Mouse (Mus musculus): ENCODE results near the gene Pfkl. TPM values are rescaled to one million over a fixed set of nuclear protein-coding genes. Genes with fewer than 3 reads are reported as not detected.
"Not testable (repeated sequence)": the region's sequence is repeated elsewhere in the genome, so short reads cannot be mapped to it uniquely, and the experiment has no call there.

Pfkl gene
- total RNA-seq (2021) = 100 to 1,000 TPM; 137 to 283 TPM
- long read RNA-seq, experiment 1, transcript Pfkl-201 (22 exons, 3,730 nt) = major isoform, 873 of 934 reads
- long read RNA-seq, experiment 1, partial matches to known transcripts = 32 of 934 reads
- long read RNA-seq, experiment 1, other reads (novel, unspliced or antisense) = 27 of 934 reads
- long read RNA-seq, experiment 2, transcript Pfkl-201 (22 exons, 3,730 nt) = major isoform, 1,198 of 1,314 reads
- long read RNA-seq, experiment 2, partial matches to known transcripts = 62 of 1,314 reads
- long read RNA-seq, experiment 2, other reads (novel, unspliced or antisense) = 51 of 1,314 reads

DNA sequence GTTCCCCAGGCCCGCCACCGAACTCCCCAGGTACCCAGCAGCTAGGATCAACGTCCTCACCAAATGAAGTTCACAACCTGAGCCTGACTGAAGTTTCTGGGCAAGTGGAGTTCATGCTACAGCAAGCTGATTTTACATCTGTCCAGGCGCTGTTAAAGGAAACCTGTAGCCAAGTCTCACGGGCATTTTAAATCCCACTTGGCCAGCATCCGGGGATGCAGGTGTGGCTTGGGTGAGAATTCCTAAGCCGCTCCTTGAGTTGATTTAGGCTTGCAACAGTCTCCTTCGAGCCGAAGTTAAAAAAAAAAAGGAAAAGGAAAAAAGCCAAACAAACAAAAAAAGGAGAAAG lies at the start of gene Pfkl:
Gene Pfkl (minus strand): TSS at position 139 of the 349 bp plus-strand sequence.
- no peak for DNase-seq (ENCODE audit: low spot score in 2 of 2)

DNA sequence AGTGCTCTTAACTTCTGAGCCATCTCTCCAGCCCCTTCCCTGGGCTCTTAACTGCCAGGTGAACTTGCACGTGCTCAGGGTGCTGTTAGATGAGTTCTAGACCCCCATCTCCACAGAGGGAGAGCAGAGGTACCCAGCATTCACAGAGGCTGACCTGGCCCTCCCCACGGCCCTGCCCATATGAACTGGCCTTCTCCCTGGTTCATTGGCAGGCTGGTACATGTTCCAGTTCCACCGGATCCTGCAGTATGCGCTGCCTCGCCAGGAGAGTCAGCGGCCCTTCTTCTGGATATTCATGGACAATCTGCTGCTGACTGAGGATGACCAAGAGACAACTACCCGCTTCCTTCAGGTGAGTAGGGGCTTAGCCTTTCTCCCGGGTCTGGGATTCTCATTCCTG lies 47.2 kb upstream of the Pfkl start:
- DNase-seq (ENCODE audit: low spot score in 2 of 2) = no peak

GRCm38 (mm10) chr10:78054633-78055565 lies 45.0 kb upstream of the Pfkl start:
- DNase-seq (ENCODE audit: low spot score in 2 of 2) = peak in 1 of 2 experiments; percentile 34

DNA sequence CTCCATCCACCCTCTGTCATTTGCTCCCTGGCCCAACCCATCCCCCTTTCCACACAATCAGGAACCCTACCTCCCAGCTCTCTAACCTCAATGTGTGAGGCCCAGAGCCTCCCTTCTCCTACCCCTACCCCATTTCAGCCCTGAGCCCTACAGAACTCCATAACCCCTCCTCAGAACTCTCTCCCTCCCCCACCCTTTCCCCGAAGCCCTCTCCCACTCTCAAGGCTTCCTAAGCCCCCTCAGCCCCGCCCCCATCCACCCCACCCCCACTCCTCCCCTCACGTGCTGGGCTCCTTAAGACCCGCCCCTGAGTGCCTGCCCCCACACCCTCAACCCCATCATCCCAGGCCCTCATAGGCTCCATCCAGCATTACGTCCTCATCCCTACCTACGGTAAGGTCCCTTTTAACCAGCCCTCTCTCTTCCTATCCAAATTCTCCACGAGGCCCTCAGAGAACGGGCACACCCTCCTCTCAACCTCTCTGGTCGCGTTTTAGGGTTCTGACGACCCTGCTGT lies 39.7 kb upstream of the Pfkl start:
- no peak for DNase-seq (ENCODE audit: low spot score in 2 of 2)

DNA sequence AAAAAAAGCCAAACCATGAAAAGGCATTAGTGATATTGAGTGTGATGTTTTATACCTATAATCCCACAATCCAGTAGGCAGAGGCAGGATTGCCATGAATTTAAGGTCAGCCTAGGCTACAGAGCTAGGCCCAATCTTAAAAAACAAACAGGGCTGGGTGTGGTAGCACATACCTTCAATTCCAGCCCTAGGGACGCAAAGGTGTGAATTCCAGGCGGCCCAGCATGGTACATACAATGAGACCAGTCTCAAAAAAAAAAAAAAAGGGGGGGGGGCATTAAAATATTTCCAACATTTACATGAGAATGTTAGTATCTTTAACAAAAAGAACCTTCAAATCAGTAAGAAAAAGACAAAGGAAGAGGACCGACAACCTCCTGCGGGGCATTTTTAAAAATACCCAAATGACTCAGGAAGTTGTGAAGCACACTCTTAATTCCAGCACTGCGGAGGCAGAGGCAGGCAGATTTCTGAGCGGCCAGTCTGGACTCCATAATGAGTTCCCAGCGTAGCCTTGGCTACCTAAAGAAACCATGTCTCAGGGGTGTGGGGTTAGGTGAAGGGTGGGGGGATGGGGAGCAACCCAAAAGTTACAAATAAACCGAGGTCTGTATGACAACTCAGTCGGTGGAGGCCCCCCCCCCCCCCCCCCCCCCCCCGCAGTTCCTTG lies 38.3 kb upstream of the Pfkl start:
- no peak for DNase-seq (ENCODE audit: low spot score in 2 of 2)

- no peak for DNase-seq (ENCODE audit: low spot score in 2 of 2)
These were observed 36.5 kb upstream of the Pfkl start for GRCm38 (mm10) chr10:78046388-78046787.

- no peak for DNase-seq (ENCODE audit: low spot score in 2 of 2)
These were observed 34.6 kb upstream of the Pfkl start for GRCm38 (mm10) chr10:78044531-78044930.

- DNase-seq (ENCODE audit: low spot score in 2 of 2) = peak; percentile 70 to 71
These were observed 33.5 kb upstream of the Pfkl start, which contains the start of gene Aire for GRCm38 (mm10) chr10:78043406-78043836. TSS of gene Aire (minus strand) at chr10:78043610.

GRCm38 (mm10) chr10:78042697-78043405 lies 33.0 kb upstream of the Pfkl start:
- no peak for DNase-seq (ENCODE audit: low spot score in 2 of 2)

DNA sequence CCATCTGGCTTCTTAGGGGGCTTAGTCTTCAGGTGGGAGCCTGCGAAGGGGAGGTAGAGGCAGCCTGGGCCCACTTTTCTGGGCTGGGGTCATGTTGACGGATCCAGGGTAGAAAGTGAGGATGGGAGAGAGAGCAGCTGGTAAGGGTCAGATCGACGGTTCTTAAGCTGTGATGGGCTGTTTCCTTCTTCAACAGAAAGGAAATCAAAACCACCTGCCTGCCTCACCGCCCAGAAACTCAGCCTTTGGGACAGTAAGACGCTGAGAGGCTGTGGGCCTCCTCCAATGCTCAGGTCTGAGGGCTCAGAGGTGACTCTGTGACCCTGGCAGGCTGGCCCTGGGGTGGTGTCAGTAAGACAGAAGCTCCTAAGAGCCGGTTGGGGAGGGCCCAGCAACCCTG lies 32.2 kb upstream of the Pfkl start:
- DNase-seq (ENCODE audit: low spot score in 2 of 2) = no peak

DNA sequence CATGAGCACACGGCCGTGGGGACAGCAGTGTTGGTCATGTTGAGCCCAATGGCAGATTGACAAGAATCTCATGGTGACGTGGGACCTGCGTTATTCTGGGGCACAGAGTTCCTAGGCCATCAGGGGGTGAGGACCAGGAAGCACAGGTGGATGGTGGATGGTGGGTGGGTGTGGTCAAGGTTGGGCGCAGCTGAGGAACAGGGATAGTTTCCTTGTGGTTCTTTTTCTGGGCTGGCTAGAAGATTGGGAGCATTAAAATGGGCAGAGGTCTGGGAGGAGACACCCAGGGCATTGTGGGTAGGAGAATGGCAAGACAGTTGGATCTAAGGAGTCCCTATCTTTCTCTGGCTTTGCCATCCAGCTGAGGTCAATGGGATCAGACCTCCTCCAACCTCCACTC lies 31.8 kb upstream of the Pfkl start, which contains the start of gene Dnmt3l:
Gene Dnmt3l (plus strand): TSS at position 301 of the 400 bp plus-strand sequence.
- no peak for DNase-seq (ENCODE audit: low spot score in 2 of 2)

DNA sequence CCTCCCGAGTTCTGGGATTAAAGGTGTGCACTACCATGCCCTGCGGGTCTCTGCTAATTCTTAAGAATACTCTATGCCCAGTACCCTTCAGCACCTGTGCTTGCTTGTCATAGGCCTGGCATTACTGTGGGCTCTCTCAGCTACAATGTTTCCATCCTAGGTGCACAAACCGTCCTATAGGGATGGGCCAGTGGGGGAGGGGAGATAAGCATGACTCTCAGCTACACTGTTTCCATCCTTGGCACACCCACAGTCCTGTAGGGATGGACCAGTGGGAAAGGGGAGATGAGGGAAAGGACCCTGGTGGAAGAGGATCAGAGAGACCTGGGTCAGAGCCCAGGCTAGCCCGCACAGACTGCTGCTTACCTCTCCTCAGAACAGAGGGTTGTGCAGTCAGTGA lies 27.3 kb upstream of the Pfkl start:
- DNase-seq (ENCODE audit: low spot score in 2 of 2) = no peak

DNA sequence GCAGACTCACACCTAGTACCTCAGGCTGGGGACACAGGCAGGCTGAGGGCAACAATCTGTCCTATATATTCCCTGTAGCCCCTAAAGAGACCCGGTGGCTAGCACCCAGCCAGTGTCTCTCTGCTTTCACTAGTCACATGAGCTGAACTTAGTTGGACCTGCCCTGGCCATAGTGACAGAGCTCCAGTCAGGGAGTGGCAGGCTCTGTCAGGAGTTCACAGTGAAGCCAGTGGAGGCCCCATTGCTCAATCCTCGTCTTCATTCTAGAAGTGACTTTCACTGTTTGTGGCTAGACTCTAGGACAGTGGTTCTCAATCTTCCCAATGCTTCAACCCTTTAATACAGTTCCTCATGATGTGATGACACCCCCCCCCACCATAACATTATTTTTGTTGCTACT lies 22.1 kb upstream of the Pfkl start:
- DNase-seq (ENCODE audit: low spot score in 2 of 2) = no peak

GRCm38 (mm10) chr10:78029080-78029479 lies 19.2 kb upstream of the Pfkl start:
- no peak for DNase-seq (ENCODE audit: low spot score in 2 of 2)

DNA sequence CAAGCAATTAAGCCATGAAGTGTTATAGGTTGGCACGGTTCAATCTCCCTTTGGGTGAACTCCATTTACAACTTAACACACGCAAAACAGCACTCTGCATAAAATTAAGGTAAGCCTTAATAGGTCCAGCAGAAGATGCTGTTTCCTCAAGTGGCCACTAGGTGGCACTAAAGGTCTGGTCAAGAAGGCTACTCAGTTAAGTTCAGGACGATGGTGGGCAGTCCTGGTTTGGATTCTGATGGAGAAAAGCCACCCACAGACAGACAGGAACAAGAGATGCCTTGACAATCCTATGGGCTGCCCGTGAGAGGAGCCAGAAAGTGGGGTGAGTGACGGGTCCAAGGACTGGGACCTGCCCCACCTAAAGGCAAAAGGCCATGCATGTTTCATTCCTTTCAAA lies 18.2 kb upstream of the Pfkl start:
- peak; percentile 61 to 74 for DNase-seq (ENCODE audit: low spot score in 2 of 2)

GRCm38 (mm10) chr10:78025453-78025852 lies 15.6 kb upstream of the Pfkl start:
- not testable (repeated sequence) for DNase-seq (ENCODE audit: low spot score in 2 of 2)

- not testable (repeated sequence) for DNase-seq (ENCODE audit: low spot score in 2 of 2)
These were observed 10.1 kb upstream of the Pfkl start for GRCm38 (mm10) chr10:78019984-78020383.

DNA sequence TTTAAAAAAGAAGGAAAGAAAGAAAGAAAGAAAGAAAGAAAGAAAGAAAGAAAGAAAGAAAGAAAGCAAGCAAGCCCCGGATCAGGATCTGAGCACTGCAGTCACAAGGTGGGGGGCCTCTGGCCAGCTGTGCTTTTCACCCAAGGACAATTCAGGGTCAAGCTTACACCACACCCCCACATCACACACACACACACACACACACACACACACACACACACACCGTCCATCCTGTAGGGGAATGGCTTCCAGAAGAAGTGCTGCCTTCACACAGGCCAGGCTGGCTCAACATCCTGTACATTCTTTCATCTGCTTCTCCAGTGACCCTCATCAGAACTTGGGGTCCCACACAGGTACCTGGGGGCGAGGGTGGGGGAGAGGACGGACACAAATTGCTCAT lies 9.4 kb upstream of the Pfkl start:
- no peak for DNase-seq (ENCODE audit: low spot score in 2 of 2)

DNA sequence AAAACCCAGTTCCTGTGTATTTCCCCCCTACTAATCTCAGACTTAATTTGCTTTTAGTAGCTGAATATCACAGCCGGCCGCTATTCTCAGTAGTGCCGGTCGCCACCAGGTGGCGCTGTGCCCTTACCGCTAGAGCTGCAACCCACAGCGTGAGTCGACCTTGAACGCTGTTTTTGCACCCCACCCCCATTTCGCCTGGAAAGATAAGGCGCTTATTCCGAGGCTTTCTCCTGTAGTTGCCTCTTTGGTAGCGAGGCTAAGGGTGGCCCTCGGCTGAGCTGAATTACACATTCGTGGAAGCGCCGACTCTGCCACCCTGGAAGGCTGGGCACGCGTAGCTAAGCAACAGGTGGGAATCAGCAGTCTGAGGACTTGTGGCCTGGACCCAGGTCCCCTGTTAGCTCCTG lies 8.9 kb upstream of the Pfkl start:
- peak; percentile 76 to 78 for DNase-seq (ENCODE audit: low spot score in 2 of 2)

- DNase-seq (ENCODE audit: low spot score in 2 of 2) = no peak
These were observed 6.5 kb upstream of the Pfkl start for GRCm38 (mm10) chr10:78016366-78016765.

GRCm38 (mm10) chr10:78015489-78015888 lies 5.6 kb upstream of the Pfkl start:
- DNase-seq (ENCODE audit: low spot score in 2 of 2) = no peak
